Mouse (Mus musculus): Measurements from ENCODE around the gene Prrt1.

Prrt1 gene

GRCm38 (mm10) chr17:34629796-34630603 is 667 bp downstream of the Prrt1 start:
- no peak for DNase-seq

DNA sequence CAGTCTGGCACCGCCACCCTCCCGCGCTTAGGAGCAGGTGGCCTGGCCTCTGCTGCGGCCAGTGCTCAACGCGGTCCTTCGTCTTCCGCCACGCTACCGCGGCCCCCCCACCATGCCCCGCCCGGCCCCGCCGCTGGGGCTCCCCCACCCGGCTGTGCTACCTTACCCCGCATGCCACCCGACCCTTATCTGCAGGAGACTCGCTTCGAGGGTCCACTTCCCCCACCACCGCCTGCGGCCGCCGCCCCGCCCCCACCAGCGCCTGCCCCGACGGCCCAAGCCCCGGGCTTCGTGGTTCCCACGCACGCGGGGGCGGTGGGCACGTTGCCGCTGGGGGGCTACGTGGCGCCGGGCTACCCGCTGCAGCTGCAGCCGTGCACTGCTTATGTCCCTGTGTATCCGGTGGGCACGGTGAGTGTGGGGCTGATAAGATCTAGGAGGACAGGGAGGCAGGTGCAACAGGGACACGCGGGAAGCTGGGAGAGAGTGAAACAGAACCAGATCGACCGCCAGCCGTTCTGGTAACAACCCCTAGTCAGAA is 1.5 kb downstream of the Prrt1 start:
- DNase-seq: no peak

DNA sequence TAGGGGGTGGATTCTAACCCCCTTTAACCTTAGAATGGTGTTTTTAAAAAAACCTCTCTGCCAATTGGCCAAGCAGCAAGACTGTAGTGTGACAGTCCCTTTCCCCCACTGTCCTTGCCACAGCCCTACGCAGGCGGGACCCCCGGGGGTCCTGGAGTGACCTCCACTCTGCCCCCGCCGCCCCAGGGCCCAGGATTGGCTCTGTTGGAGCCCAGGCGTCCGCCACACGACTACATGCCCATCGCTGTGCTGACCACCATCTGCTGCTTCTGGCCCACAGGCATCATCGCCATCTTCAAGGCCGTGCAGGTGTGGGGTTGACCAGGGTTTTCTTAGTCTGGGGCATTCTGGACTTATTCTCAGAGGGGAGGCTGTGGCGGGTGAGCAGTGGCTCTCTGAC is 2.3 kb downstream of the Prrt1 start:
- no peak for DNase-seq

- peak; percentile 88 to 90 for DNase-seq
Measured at GRCm38 (mm10) chr17:34632261-34632691, 2.9 kb downstream of the Prrt1 start.

DNA sequence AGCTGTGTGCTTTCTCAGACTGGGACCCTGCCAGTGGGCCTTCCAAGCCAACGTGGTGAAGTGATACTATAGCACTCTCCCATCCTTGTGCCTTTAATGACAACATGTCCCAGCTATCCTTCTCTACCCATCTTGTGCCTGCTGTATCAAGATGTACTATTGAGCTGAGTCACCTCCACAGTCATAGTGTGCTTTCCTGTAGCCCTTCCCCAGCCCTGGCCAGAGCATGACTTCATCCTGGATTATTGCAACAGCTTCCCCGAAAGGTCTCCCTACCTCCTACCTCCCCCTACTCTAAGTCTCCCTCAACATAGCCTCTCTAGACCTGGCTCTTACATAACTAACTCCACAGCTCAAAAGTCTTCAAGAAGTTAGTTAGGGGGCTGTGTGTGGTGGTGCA is 6.3 kb downstream of the Prrt1 start:
- DNase-seq: no peak

GRCm38 (mm10) chr17:34637459-34637858 is 8.1 kb downstream of the Prrt1 start:
- DNase-seq: no peak

- DNase-seq: no peak
Measured at GRCm38 (mm10) chr17:34639461-34640255, 10.3 kb downstream of the Prrt1 start.

DNA sequence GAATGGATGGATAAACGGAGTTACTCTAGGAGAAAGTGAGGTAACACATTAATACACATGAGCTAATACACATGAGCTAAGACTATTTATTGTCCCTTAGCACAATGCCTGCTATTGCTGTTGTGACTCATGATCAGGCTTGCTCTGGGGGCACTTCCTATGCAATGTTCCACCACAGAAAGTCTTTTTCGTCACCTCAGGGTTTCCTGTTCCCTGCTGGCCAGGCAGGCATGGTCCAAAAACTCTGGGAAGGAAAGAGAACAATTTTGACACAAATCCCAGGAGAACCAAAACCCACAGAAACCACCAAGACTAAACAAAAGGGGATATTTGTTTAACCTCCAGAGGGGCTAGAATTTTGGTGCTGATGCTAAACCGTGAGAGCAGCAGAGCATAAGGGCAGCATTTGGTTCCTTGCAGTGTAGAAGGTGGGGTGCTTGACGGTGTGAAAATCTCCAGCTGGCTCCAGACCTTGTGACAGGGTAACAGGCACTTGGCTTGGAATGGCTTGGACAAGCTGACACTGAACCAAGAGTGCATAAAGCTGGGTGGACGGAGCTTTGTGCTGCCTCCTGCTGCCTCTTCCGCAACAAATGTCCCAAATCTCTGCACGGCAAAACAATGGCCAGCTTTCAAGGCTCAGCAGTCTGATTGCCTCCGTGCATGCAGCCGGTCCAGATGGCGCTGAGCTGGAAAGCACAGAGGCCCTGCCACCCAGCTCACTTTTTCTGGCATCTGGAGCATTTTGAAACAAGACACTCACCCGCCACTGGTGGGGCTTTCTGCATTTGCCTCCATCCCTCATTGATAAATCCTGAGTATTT is 11.7 kb downstream of the Prrt1 start:
- DNase-seq: peak; percentile 53 to 54

- no peak for DNase-seq
Measured at GRCm38 (mm10) chr17:34641945-34642344, 12.6 kb downstream of the Prrt1 start.

- no peak for DNase-seq
Measured at GRCm38 (mm10) chr17:34643379-34643778, 14.0 kb downstream of the Prrt1 start.

DNA sequence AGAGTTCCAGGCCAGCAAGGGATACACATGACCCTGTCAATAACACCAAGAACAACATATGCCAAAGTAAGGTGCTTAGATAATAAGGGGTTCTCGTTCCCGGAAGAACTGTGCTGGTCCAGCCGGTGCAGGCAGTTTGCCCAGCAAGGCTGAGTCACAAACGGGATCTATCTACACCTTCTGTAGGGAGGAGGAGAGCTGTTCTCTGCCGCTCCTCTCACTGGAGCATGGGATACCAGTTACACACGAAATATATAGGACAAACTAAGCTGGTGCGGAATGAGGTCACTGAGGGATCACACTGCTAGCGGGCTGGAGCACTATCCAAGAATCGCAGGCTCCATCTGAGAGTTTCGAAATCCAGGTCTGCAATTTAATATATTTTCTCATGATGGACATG is 14.6 kb downstream of the Prrt1 start:
- no peak for DNase-seq

- DNase-seq: peak; percentile 97 to 98
Measured at GRCm38 (mm10) chr17:34644608-34645007, 15.3 kb downstream of the Prrt1 start, which contains the start of gene Fkbpl. Gene Fkbpl (plus strand): TSS chr17:34644764.

- no peak for DNase-seq
Measured at GRCm38 (mm10) chr17:34645256-34645829, 16.0 kb downstream of the Prrt1 start.

DNA sequence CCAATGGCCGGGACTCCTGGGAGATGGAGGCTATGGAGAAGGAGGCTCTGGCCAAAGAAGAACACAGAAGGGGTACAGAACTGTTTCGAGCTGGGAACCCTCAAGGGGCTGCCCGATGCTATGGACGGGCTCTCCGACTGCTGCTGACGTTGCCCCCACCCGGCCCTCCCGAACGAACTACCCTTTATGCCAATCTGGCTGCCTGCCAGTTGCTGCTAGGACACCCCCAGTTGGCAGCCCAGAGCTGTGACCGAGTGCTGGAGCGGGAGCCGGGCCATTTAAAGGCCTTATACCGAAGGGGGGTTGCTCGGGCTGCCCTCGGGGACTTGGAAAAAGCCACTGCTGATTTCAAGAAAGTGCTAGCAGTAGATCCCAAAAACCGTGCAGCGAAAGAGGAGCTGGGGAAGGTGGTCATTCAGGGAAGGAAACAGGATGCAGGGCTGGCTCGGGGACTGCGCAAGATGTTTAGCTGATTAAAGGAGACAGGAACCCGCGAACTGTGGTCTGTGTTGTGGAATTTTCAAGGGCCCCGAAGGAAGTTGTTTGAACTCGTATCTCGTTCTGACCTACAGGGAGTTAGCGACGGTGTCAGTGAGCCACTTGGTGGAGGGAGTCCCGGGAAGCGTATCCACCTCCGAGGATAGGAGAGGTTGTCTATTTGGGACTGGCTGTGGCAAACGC is 16.6 kb downstream of the Prrt1 start:
- no peak for DNase-seq

GRCm38 (mm10) chr17:34646906-34647787 is 17.8 kb downstream of the Prrt1 start, which contains the start of gene Atf6b:
Gene Atf6b (plus strand): TSS chr17:34647146.
- peak; percentile 96 to 99 for DNase-seq

- no peak for DNase-seq
Measured at GRCm38 (mm10) chr17:34648141-34648890, 19.0 kb downstream of the Prrt1 start.

DNA sequence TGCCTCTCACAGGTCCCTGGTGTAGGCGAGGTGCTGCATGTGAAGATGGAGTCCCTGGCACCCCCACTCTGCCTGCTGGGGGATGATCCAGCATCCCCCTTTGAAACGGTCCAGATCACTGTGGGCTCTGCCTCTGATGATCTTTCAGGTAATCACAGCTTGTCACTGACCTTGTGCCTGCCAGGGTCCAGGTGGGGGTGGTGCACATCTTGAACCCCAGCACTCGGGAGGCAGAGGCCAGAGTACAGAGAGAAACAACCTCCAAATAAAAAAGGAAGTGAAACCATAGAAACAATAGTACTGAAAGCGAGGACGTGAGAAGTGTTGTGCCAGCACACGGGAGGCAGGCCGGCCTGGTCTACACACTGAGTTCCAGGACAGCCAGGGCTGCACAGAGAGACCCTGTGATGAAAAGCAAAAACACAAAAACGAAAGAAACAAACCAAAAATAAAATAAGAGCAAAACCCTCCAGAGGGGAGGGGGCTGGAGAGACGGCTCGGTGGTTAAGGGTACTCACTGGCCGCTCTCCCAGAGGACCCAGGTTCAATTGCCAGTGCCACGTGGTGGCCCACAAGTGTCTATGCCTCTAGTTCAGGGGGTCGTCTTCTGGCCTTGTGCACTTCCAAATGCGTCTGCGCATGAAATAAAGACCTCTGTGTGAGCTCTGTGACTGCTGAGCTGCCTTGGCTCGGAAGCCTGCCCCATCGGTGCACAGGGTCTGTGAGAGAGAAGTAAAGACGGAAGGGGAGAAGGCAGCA is 20.0 kb downstream of the Prrt1 start:
- no peak for DNase-seq

DNA sequence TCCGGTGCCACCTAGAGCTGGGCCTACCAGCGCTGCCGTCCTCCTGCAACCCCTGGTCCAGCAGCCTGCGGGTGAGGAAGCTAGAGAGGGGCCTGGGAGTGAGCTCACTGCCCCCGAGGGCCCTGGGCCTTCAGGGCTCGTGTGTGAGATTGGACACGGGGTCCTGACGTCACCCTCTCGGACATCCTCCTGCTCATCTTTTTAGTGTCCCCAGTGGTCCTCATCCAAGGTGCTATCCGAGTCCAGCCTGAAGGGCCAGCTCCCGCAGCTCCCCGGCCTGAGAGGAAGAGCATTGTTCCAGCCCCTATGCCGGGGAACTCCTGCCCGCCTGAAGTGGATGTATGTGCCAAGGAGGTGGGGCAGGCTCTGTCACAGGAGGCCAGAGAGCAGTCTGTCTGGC is 21.4 kb downstream of the Prrt1 start:
- DNase-seq: no peak

Data from kidney, postnatal 36 days (tissue).